In genomic region chr14:40894576-40895247, GRCm38 (mm10) we compare ENCODE assay signal across 1 mouse cellular context.
TF ChIP-seq lines count a peak whose summit lies in the region.

No protein-coding gene starts in this region.

TF ChIP-seq in CH12.LX, 34 proteins besides CTCF, POLR2A, EP300 and RAD21 (continued from another document):
- TF ChIP-seq JUND (conservative IDR thresholded peaks at IDR 0.05; ENCODE audit: low read depth, low read length): no peak
- peak; percentile 63 for TF ChIP-seq SMC3 (IDR thresholded peaks at IDR 0.05; ENCODE audit: low read depth, low read length)
- no peak for TF ChIP-seq MAZ (IDR thresholded peaks at IDR 0.05; ENCODE audit: low read depth, low read length)
- no peak for TF ChIP-seq TBP (conservative IDR thresholded peaks at IDR 0.05; ENCODE audit: low read depth, low read length)
- TF ChIP-seq MAX (IDR thresholded peaks at IDR 0.05; ENCODE audit: low read length): peak; percentile 96
- no peak for TF ChIP-seq USF2 (conservative IDR thresholded peaks at IDR 0.05; ENCODE audit: low read depth, low read length)
- 0 out of 2 replicates have a peak, but pooled peaks have one; percentile 23 for TF ChIP-seq IRF4 (IDR thresholded peaks at IDR 0.05; ENCODE audit: low read depth, low read length)
